Mouse (Mus musculus): ENCODE measurements around the gene Olfr589.
"Not testable (repeated sequence)": the region's sequence is repeated elsewhere in the genome, so short reads cannot be mapped to it uniquely, and the experiment has no call there.

Gene Olfr589

GRCm38 (mm10) chr7:103156256-103156655 is at the start of gene Olfr589:
Gene Olfr589 (minus strand): TSS chr7:103156356.
- no peak for DNase-seq (ENCODE audit: low read depth, low spot score)
- no peaks in the 10 kb centered on the region; the same call in 1 of the 2 replicates for H3K27me3 ChIP-seq (ENCODE audit: control insufficient read depth, insufficient read depth, low read length, poor library complexity, severe bottlenecking)

GRCm38 (mm10) chr7:103184503-103184902 is 28.3 kb upstream of the Olfr589 start, which contains the start of gene Olfr592:
Gene Olfr592 (plus strand): TSS chr7:103184803.
- H3K36me3 ChIP-seq (ENCODE audit: control insufficient read depth, insufficient read depth, low read length, poor library complexity, severe bottlenecking); DNase-seq (ENCODE audit: low read depth, low spot score); H3K27me3 ChIP-seq (ENCODE audit: control insufficient read depth, insufficient read depth, low read length, poor library complexity, severe bottlenecking): not testable (repeated sequence)

More at GRCm38 (mm10) chr7:103156256-103156655, at the start of gene Olfr589:
- H3K36me3 ChIP-seq (ENCODE audit: control insufficient read depth, insufficient read depth, low read length, poor library complexity, severe bottlenecking) = no peaks in the 10 kb centered on the region

- no peaks in the 10 kb centered on the region for H3K27me3 ChIP-seq (ENCODE audit: control insufficient read depth, insufficient read depth, low read length, poor library complexity, severe bottlenecking)
- H3K36me3 ChIP-seq (ENCODE audit: control insufficient read depth, insufficient read depth, low read length, poor library complexity, severe bottlenecking) = no peaks in the 10 kb centered on the region
- DNase-seq (ENCODE audit: low read depth, low spot score) = no peak
Observed at GRCm38 (mm10) chr7:103178240-103178639, 22.1 kb upstream of the Olfr589 start, which contains the start of gene Olfr591. Gene Olfr591 (minus strand): TSS chr7:103178340.

GRCm38 (mm10) chr7:103169697-103170096 is 13.5 kb upstream of the Olfr589 start:
- H3K36me3 ChIP-seq (ENCODE audit: control insufficient read depth, insufficient read depth, low read length, poor library complexity, severe bottlenecking) = no peaks in the 10 kb centered on the region
- no peak for DNase-seq (ENCODE audit: low read depth, low spot score)
- H3K27me3 ChIP-seq (ENCODE audit: control insufficient read depth, insufficient read depth, low read length, poor library complexity, severe bottlenecking) = no peaks in the 10 kb centered on the region

- no peak for DNase-seq (ENCODE audit: low read depth, low spot score)
- Histone ChIP-seq H3K36me3 (ENCODE audit: control insufficient read depth, insufficient read depth, low read length, poor library complexity, severe bottlenecking) (no peaks in the 10 kb centered on the region), H3K27me3 (ENCODE audit: control insufficient read depth, insufficient read depth, low read length, poor library complexity, severe bottlenecking) (no peaks in the 10 kb centered on the region)
Observed at GRCm38 (mm10) chr7:103140579-103140978, 15.6 kb downstream of the Olfr589 start, which contains the start of gene Olfr588-ps1. Gene Olfr588-ps1 (plus strand): TSS chr7:103140879.

GRCm38 (mm10) chr7:103125538-103125937 is 30.6 kb downstream of the Olfr589 start, which contains the start of gene Olfr586:
Gene Olfr586 (minus strand): TSS chr7:103125638.
- DNase-seq (ENCODE audit: low read depth, low spot score) = no peak
- Histone ChIP-seq H3K27me3 (ENCODE audit: control insufficient read depth, insufficient read depth, low read length, poor library complexity, severe bottlenecking) (no peaks in the 10 kb centered on the region), H3K36me3 (ENCODE audit: control insufficient read depth, insufficient read depth, low read length, poor library complexity, severe bottlenecking) (no peaks in the 10 kb centered on the region)

- H3K27me3 ChIP-seq (ENCODE audit: control insufficient read depth, insufficient read depth, low read length, poor library complexity, severe bottlenecking) = no peaks in the 10 kb centered on the region
- H3K36me3 ChIP-seq (ENCODE audit: control insufficient read depth, insufficient read depth, low read length, poor library complexity, severe bottlenecking) = no peaks in the 10 kb centered on the region
- DNase-seq (ENCODE audit: low read depth, low spot score) = no peak
Observed at GRCm38 (mm10) chr7:103119406-103119805, 36.8 kb downstream of the Olfr589 start.
